Mouse (Mus musculus) left cerebral cortex, adult 6 months (tissue): Measurements from ENCODE around the gene 6030498E09Rik. TPM values are rescaled to one million over a fixed set of nuclear protein-coding genes. Genes with fewer than 3 reads are reported as not detected.

Experiments used
- long read RNA-seq, 2 experiments: library from polyadenylated mRNA; unstranded; transcript quantifications; one replicate each; pipeline ENCODE4 v2.0.0; 2019 to 2020
- polyA plus RNA-seq: library from polyadenylated mRNA; unstranded; fragments of <200 nt; fragmentation: Nextera tagmentation; gene quantifications from 2 replicates; pipeline ENCODE4 v1.2.3, GENCODE M21; 2021

The 6030498E09Rik gene
- 0.09 TPM in 1 of 2 replicates, not detected in the other for polyA plus RNA-seq
- long read RNA-seq, experiment 1, partial matches to known transcripts = 0 of 1 reads
- long read RNA-seq, experiment 1, other reads (novel, unspliced or antisense) = 1 of 1 reads
- long read RNA-seq, experiment 2 = 0 reads

GRCm38 (mm10) chrX:38772478-38772877 lies at the start of gene 6030498E09Rik:
Gene 6030498E09Rik, plus strand, starts transcription at chrX:38772671.

Other genes starting within 250 kb of the 6030498E09Rik start
- 3.6 and 4.1 TPM in 2 replicates for gene Cul4b, start 196.5 kb upstream of the 6030498E09Rik start, polyA plus RNA-seq
- 142 and 145 TPM in 2 replicates for gene Mcts1, start 172.1 kb upstream of the 6030498E09Rik start, polyA plus RNA-seq
- 38.5 and 43.0 TPM in 2 replicates for gene C1galt1c1, start 137.6 kb upstream of the 6030498E09Rik start, polyA plus RNA-seq